Mouse (Mus musculus): ENCODE data around the gene Serpinb5. TPM values are rescaled to one million over a fixed set of nuclear protein-coding genes. Genes with fewer than 3 reads are reported as not detected.
"Not testable (repeated sequence)": the region's sequence is repeated elsewhere in the genome, so short reads cannot be mapped to it uniquely, and the experiment has no call there.

Gene Serpinb5
- polyA plus RNA-seq, 1 experiment from 2014 or later, result 0.08 TPM

GRCm38 (mm10) chr1:106882723-106883122 is 21.8 kb downstream of the Serpinb5 start:
- H3K27me3 ChIP-seq (replicated peaks), result no peaks in the 10 kb centered on the region
- H3K4me3 ChIP-seq, result no peak overlapping the region
- H3K4me1 ChIP-seq, result no peaks in the 10 kb centered on the region
- H3K36me3 ChIP-seq (replicated peaks), result no peaks in the 10 kb centered on the region
- WGBS, result 90% methylated on average over 4 of the region's 4 CpGs
- ATAC-seq (replicated peaks), result no peak
- no peak overlapping the region for H3K4me2 ChIP-seq
- no peaks in the 10 kb centered on the region for H3K9me3 ChIP-seq
- no peak overlapping the region for H3K9ac ChIP-seq
- H3K27ac ChIP-seq, result no peak overlapping the region

- ATAC-seq (replicated peaks), result no peak
- WGBS, result 75% methylated on average over 5 of the region's 5 CpGs
These were observed 22.4 kb downstream of the Serpinb5 start for GRCm38 (mm10) chr1:106883369-106883768.

GRCm38 (mm10) chr1:106883812-106884211 is 22.8 kb downstream of the Serpinb5 start:
- Histone ChIP-seq H3K36me3 (replicated peaks) (no peaks in the 10 kb centered on the region), H3K4me1 (no peaks in the 10 kb centered on the region), H3K4me2 (no peak overlapping the region), H3K4me3 (no peak overlapping the region), H3K9me3 (no peaks in the 10 kb centered on the region), H3K27ac (no peak overlapping the region), H3K9ac (no peak overlapping the region), H3K27me3 (replicated peaks) (no peaks in the 10 kb centered on the region)
- WGBS, result 8% methylated on average over 2 of the region's 2 CpGs
- ATAC-seq (replicated peaks), result no peak

More at GRCm38 (mm10) chr1:106883369-106883768, 22.4 kb downstream of the Serpinb5 start:
- no peaks in the 10 kb centered on the region for H3K36me3 ChIP-seq (replicated peaks)
- no peaks in the 10 kb centered on the region for H3K4me1 ChIP-seq
- H3K4me2 ChIP-seq, result no peak overlapping the region
- H3K4me3 ChIP-seq, result no peak overlapping the region
- H3K9me3 ChIP-seq, result no peaks in the 10 kb centered on the region
- H3K9ac ChIP-seq, result no peak overlapping the region
- H3K27ac ChIP-seq, result no peak overlapping the region
- no peaks in the 10 kb centered on the region for H3K27me3 ChIP-seq (replicated peaks)

- H3K27ac ChIP-seq; H3K9me3 ChIP-seq; H3K27me3 ChIP-seq (replicated peaks); H3K4me2 ChIP-seq; ATAC-seq (replicated peaks); H3K4me3 ChIP-seq; H3K36me3 ChIP-seq (replicated peaks); H3K4me1 ChIP-seq; H3K9ac ChIP-seq: not testable (repeated sequence)
These were observed 34.2 kb downstream of the Serpinb5 start for GRCm38 (mm10) chr1:106895142-106895541.

GRCm38 (mm10) chr1:106901406-106901805 is 40.4 kb downstream of the Serpinb5 start:
- ATAC-seq (replicated peaks), result no peak
- Histone ChIP-seq H3K9me3 (no peaks in the 10 kb centered on the region), H3K4me3 (no peak overlapping the region), H3K27me3 (replicated peaks) (no peaks in the 10 kb centered on the region), H3K36me3 (replicated peaks) (no peaks in the 10 kb centered on the region), H3K9ac (no peak overlapping the region), H3K4me1 (no peaks in the 10 kb centered on the region), H3K4me2 (no peak overlapping the region), H3K27ac (no peak overlapping the region)
- WGBS, result 38% methylated on average over 4 of the region's 4 CpGs

GRCm38 (mm10) chr1:106931954-106932353 is 71.0 kb downstream of the Serpinb5 start:
- H3K4me2 ChIP-seq, result no peak overlapping the region
- no peaks in the 10 kb centered on the region for H3K27me3 ChIP-seq (replicated peaks)
- 87% methylated on average over 4 of the region's 4 CpGs for WGBS
- ATAC-seq (replicated peaks), result no peak
- no peak overlapping the region for H3K9ac ChIP-seq
- H3K9me3 ChIP-seq, result no peaks in the 10 kb centered on the region
- H3K36me3 ChIP-seq (replicated peaks), result no peaks in the 10 kb centered on the region
- H3K4me1 ChIP-seq, result no peaks in the 10 kb centered on the region
- no peak overlapping the region for H3K27ac ChIP-seq
- no peak overlapping the region for H3K4me3 ChIP-seq

Other genes with a start within 250 kb of the Serpinb5 start
- gene Bcl2, start 146.9 kb upstream of the Serpinb5 start, polyA plus RNA-seq (2015; fragmentation: Nextera tagmentation; extraction: Ambion mirVana), result 15.6 and 15.7 TPM in 2 replicates
- gene Kdsr, start 101.4 kb upstream of the Serpinb5 start, polyA plus RNA-seq (2015; fragmentation: Nextera tagmentation; extraction: Ambion mirVana), result 14.9 and 17.0 TPM in 2 replicates
- gene Vps4b, start 64.4 kb upstream of the Serpinb5 start, polyA plus RNA-seq (2015; fragmentation: Nextera tagmentation; extraction: Ambion mirVana), result 30.2 and 32.1 TPM in 2 replicates
- not detected in 2 replicates for gene Serpinb12, start 73.3 kb downstream of the Serpinb5 start, polyA plus RNA-seq (2015; fragmentation: Nextera tagmentation; extraction: Ambion mirVana)
- not detected in 2 replicates for gene Serpinb13, start 119.8 kb downstream of the Serpinb5 start, polyA plus RNA-seq (2015; fragmentation: Nextera tagmentation; extraction: Ambion mirVana)
- not detected in 2 replicates for gene Serpinb3a, start 191.1 kb downstream of the Serpinb5 start, polyA plus RNA-seq (2015; fragmentation: Nextera tagmentation; extraction: Ambion mirVana)
- gene Serpinb3d, start 222.3 kb downstream of the Serpinb5 start, polyA plus RNA-seq (2015; fragmentation: Nextera tagmentation; extraction: Ambion mirVana), result not detected in 2 replicates